Mouse (Mus musculus): Measurements from ENCODE around the gene Lgals7.

- no peak for TF ChIP-seq MAX (IDR thresholded peaks at IDR 0.05)
- no peak for TF ChIP-seq CTCF (IDR thresholded peaks at IDR 0.05; ENCODE audit: control insufficient read depth, insufficient read depth, insufficient read length)
- no peak for TF ChIP-seq USF1 (IDR thresholded peaks at IDR 0.05; ENCODE audit: low read depth)
These were observed 16.4 kb upstream of the Lgals7 start for GRCm38 (mm10) chr7:28847273-28847672.

Data from C2C12 (cell line).